Mouse (Mus musculus) left cerebral cortex, postnatal 10 days (tissue): ENCODE results near the gene Sos1. TPM values are rescaled to one million over a fixed set of nuclear protein-coding genes. Genes with fewer than 3 reads are reported as not detected.

Experiments used
- DNase-seq, 2 experiments: peaks; one replicate each; pipeline ENCODE4 v3.0.0; 2021 to 2022; ENCODE audit warnings: low spot score in 2 of 2, mixed read lengths in 1 of 2; ENCODE audit errors: extremely low spot score in 1 of 2
- intact Hi-C: fragments of 180-260 bp; cut with DNase I; formaldehyde crosslinking; loops from one replicate; pipeline ENCODE4 v1.15.1; 2025
- total RNA-seq, 2 experiments: library from RNA; stranded (reverse); gene quantifications; 2 replicates each; pipeline ENCODE4 v1.2.3; 2021

The Sos1 gene
- 10 to 100 TPM; 34.0 to 35.6 TPM for total RNA-seq

- intact Hi-C loops = loop anchor here (5.0 kb wide), 1 partner anchor 72 kb away; no protein-coding TSS in a partner anchor
- peak; percentile 92 to 98 for DNase-seq
Observed at GRCm38 (mm10) chr17:80480031-80480854, at the start of gene Sos1. Gene Sos1 (minus strand): TSS chr17:80480453.

GRCm38 (mm10) chr17:80523231-80523630 lies 43.0 kb upstream of the Sos1 start:
- no peak for DNase-seq
- intact Hi-C loops = no loop called here

GRCm38 (mm10) chr17:80522229-80522556 lies 41.9 kb upstream of the Sos1 start:
- no peak for DNase-seq
- intact Hi-C loops = no loop called here

GRCm38 (mm10) chr17:80521521-80522228 lies 41.4 kb upstream of the Sos1 start:
- no peak for DNase-seq
- intact Hi-C loops = no loop called here

GRCm38 (mm10) chr17:80520537-80520936 lies 40.3 kb upstream of the Sos1 start:
- DNase-seq = no peak
- intact Hi-C loops = no loop called here

GRCm38 (mm10) chr17:80518811-80519210 lies 38.6 kb upstream of the Sos1 start:
- intact Hi-C loops = no loop called here
- DNase-seq = no peak

- intact Hi-C loops = no loop called here
- DNase-seq = no peak
Observed at GRCm38 (mm10) chr17:80517244-80517643, 37.0 kb upstream of the Sos1 start.

GRCm38 (mm10) chr17:80515956-80516355 lies 35.7 kb upstream of the Sos1 start:
- intact Hi-C loops = no loop called here
- no peak for DNase-seq

- no peak for DNase-seq
- intact Hi-C loops = no loop called here
Observed at GRCm38 (mm10) chr17:80515513-80515912, 35.3 kb upstream of the Sos1 start.

GRCm38 (mm10) chr17:80513766-80514165 lies 33.5 kb upstream of the Sos1 start:
- DNase-seq = no peak
- intact Hi-C loops = no loop called here

- no peak for DNase-seq
- intact Hi-C loops = no loop called here
Observed at GRCm38 (mm10) chr17:80510459-80510855, 30.2 kb upstream of the Sos1 start.

GRCm38 (mm10) chr17:80509494-80510458 lies 29.5 kb upstream of the Sos1 start:
- intact Hi-C loops = no loop called here
- DNase-seq = no peak

- DNase-seq = no peak
- intact Hi-C loops = no loop called here
Observed at GRCm38 (mm10) chr17:80505766-80506165, 25.5 kb upstream of the Sos1 start.

GRCm38 (mm10) chr17:80505342-80505741 lies 25.1 kb upstream of the Sos1 start:
- DNase-seq = no peak
- intact Hi-C loops = no loop called here

- intact Hi-C loops = loop anchor here (5.0 kb wide), 1 partner anchor 41 kb away; no protein-coding TSS in a partner anchor
- DNase-seq = no peak
Observed at GRCm38 (mm10) chr17:80501805-80502172, 21.5 kb upstream of the Sos1 start.

GRCm38 (mm10) chr17:80501037-80501804 lies 21.0 kb upstream of the Sos1 start:
- intact Hi-C loops = loop anchor here (5.0 kb wide), 1 partner anchor 41 kb away; no protein-coding TSS in a partner anchor
- no peak for DNase-seq

GRCm38 (mm10) chr17:80500025-80500424 lies 19.8 kb upstream of the Sos1 start:
- intact Hi-C loops = loop anchor here (5.0 kb wide), 1 partner anchor 42 kb away; no protein-coding TSS in a partner anchor
- no peak for DNase-seq

GRCm38 (mm10) chr17:80498600-80499268 lies 18.5 kb upstream of the Sos1 start:
- no peak for DNase-seq
- intact Hi-C loops = no loop called here
